Mouse (Mus musculus) thymus, postnatal 4 days (tissue): Measurements from ENCODE around the gene Rabgef1.

Experiments
- DNase-seq: peaks from one replicate; pipeline ENCODE4 v3.0.0; 2021

Rabgef1 gene

DNA sequence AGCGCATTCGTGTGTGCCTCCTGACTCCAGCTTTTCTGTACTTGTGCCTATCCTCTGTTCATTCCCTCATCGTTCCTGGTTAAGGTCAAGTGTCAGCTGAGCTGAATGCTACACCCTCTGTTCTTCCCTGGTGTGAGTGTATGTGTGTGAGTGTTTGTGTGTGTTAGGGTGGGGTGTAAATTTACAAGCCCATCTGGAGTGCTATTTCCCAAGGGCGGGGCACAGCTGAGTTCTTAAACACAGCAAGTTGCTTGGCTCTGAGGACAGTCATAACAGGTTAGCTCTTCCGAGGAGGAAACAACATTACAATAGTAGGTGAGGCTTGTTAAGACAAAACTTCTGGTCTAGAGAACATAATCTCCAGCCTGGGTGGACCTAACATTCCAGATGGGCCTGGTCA is 46.7 kb downstream of the Rabgef1 start:
- DNase-seq: no peak

DNA sequence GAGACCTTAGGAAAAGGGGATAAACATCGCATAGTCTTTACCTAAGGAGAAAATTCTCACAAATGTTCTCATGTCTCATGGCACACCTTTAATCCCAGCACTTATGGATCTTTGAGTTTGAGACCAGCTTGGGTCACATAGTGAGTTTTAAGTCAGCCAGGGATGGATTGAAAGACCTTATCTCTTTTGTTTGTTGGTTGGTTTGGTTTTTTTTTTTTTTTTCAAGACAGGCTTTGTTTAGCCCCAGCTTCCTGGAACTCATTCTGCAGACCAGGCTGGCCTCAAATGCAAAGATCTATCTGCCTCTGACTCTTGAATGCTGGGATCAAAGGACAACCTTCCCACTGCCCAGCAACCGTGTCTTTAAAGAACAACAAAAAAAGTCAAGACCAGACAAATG is 49.7 kb downstream of the Rabgef1 start:
- no peak for DNase-seq

DNA sequence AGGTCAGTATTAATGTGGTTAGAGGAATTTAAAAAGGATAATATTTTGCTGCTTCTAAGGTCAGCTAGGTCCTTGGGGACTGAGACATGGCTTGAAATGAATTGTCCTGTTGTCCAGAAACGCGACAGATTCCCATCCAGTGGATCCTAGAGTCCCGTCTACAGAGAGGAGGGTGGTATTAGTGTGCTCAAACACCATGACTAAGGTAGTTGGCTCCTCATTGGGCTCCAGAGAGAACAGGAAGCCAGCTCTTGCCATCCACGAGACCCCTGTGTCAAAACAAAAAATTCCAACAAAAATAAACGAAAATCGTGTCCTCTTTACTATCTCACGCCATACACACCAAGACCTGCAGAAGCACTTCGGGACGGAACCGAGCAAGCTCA is 50.2 kb downstream of the Rabgef1 start:
- no peak for DNase-seq

DNA sequence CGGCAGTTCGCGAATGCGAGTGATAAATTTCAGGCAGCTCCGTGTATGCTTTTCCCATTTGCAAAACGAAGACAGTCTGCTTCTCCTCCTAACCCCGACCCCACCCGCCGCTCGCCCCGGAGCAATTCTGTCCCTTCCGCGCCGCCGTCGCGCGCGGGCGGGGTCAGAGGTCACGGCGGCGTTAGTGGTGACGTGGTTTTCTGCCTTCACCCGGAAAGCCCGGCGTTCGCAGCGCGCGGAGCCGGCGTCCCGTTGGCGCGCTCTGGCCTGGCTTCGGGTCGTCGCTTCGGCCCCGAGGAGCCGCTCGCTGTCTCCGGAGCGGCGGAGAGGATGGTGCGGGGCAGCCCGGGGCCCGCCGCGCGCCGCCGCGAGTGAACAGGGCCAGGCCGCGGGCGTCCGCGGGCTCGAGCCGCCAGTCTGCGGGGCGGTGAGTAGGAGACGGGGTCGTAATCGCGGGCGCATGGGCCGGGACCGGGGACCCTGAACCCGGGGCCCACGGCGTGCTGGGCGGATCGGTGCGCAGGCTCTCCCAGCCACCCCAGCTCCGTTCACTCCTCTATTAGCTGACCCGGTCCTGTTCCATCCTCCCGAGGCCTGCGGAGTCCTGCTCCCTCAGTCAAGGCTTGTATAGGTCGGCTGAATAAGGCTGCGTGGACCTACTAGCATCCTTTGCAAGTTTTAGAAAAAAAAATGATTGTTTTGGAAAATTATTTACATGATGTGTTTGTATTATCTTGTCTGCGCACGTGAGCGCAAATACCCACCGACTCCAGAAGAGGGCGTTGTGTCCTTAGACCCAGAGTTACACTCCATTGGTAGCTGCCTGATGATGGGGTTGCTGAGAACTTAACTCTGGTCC is 50.8 kb downstream of the Rabgef1 start:
- peak; percentile 97 for DNase-seq

DNA sequence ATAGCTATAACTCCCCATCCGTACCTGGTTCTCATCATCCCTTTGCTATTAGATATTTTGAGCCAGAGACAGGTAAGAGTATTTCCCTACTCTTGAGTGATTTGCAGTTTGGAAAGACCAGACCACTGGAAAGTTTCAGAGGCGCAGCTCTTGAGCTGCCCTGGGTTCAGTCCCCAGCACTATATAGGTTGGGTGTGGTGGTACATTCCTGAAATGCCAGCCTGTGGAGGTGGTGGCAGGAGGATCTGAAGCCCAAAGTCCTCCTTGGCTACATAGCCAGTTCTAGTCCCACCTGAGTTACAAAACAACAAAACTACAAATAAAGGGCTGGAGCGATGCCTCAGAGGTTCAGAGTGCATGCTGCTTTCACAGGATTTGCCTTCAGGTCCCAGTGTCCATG is 55.2 kb downstream of the Rabgef1 start:
- no peak for DNase-seq

DNA sequence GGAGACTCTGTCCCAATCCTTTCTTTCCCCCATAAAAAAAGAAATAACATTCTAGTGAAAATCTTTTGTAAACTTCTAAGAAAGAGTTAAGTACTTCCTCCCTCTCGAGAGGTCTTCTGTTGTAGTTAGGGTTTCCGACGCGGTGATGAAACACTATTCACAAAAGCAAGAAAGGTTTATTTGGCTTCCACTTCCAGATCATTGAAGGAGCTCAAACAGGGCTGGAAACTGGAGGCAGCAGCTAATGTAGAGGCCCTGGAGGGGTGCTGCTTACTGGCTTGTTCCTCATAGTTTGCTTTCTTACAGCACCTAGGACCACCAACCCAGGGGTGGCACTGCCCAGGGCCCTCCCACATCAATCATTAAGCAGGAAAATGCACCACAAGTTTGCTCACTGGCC is 56.5 kb downstream of the Rabgef1 start:
- no peak for DNase-seq

DNA sequence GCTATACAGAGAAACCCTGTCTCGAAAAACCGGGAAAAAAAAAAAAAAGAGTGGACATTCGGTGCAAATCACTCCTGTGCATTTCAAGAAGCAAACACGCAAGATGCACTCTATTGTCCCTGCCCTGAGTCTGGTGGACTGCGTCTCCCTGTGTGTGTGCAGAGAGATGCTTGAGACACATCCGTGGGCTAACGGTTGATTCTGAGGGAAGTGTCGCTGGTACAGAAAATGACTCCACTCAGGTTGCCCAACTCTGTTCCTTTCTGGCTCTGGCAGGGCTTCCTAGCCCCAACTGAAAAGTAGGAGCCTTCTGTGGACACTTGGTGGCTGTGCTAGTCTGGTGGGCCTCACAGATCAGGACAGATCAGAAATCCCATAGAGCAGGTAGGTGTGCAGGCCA is 64.7 kb downstream of the Rabgef1 start:
- no peak for DNase-seq

DNA sequence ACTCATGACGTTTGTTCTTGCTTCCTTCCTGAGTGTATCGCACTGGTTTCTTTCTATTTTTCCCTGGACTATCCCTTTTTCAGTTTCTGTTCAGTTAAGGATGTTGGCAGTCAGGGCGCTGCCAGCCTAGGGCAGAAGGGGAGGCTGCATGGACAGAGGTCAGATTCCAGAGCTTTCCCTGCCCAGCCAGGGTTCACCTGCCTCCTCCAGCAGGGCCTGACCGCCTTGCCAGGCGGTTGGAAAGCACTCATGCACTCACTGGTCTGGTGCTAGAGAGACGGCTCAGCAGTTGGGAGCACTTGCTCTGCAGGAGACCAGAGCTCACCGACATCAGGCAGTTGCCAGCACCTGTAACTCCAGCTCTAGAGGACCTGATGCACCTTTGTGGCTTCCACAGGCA is 67.6 kb downstream of the Rabgef1 start:
- DNase-seq: no peak

DNA sequence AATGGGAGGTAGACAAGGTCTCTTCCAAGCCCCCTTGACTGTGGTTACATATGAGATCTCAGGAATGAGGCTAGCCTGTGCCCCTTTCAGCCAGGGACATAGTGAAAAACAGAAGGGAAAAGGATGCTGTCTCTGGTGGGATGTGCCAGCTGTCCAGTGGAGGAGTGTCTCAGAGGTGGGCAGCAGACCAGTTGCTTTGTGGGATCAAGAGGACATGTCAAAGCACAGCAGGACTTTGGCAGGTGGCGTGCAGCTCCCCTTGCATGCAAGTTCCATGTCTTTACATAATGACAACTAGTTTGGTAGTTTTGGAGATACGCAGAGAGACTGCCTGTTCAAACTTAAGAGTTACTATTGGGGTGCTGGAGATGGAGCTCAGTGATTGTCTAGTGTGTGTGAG is 68.3 kb downstream of the Rabgef1 start:
- DNase-seq: no peak

DNA sequence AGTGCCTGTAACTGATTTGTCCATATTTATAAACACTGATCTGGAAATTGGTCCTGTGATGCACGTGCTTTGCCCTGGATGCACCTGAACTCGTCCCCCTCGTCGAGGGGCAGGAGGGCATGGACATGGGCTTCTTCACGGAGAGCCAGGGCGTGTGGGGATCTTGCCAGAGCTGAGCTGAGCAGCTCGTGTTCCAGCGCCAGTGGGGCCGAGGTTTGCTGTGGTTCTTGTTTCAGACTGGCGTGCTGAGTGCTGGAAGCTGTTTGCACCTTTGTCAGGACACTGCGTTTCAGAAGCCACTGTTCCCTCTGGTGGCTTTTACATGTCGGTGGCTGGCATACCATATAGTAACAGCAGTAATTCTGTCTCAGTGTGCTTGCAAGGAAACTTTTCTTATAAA is 69.8 kb downstream of the Rabgef1 start:
- DNase-seq: no peak

DNA sequence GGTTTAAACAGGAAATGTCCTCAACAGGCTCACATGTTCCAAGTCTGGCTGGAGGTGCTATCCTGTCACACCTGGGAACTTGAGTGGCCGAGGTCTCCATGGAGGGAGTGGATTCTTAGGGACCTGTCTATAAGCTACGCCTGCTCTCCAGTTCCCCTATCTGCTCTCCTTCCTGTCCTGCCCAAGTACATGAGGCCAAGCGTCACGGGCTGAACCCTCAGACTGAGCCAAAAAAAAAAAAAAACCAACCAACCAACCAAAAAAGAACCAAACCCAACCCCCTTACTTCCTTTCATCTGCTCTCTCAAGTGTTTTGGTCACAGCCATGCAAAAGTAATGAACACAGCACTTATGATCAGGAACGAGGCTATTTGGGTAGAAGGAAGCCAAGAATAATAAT is 76.2 kb downstream of the Rabgef1 start:
- no peak for DNase-seq

DNA sequence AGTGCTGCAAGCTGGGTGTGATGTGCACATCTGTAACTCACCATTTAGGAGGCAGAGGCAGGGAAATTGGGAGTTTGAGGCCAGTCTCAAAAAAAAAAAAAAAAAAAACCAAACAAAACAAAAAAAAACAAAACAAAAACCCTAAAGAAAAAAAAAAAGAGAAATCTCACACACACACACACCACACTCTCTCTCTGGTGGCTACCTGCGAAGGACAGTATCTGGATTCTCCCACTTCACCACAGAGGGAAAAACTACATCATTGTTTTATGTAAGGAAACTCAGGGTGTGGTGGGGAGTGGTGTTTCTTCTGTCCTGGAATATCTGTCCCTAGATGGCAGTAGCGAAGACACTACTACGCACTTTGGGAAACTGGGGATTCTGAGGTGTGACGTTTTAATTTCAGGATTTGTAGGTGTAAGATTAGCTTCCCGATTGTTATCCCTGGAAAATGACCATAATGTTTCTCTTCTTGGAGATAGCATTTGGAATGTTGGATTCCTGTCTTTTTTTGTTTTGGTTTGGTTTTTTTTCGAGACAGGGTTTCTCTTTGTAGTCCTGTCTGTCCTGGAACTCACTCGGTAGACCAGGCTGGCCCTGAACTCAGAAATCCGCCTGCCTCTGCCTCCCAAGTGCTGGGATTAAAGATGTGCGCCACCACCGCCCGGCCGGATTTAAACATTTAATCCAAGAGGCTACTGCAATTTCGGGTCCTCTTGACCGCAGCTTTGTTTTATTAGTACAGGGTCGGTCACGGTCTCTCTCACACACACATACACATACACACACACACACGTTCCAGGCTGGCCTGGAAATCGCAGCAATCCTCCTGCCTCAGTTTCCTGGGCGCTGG is 82.8 kb downstream of the Rabgef1 start:
- DNase-seq: no peak

DNA sequence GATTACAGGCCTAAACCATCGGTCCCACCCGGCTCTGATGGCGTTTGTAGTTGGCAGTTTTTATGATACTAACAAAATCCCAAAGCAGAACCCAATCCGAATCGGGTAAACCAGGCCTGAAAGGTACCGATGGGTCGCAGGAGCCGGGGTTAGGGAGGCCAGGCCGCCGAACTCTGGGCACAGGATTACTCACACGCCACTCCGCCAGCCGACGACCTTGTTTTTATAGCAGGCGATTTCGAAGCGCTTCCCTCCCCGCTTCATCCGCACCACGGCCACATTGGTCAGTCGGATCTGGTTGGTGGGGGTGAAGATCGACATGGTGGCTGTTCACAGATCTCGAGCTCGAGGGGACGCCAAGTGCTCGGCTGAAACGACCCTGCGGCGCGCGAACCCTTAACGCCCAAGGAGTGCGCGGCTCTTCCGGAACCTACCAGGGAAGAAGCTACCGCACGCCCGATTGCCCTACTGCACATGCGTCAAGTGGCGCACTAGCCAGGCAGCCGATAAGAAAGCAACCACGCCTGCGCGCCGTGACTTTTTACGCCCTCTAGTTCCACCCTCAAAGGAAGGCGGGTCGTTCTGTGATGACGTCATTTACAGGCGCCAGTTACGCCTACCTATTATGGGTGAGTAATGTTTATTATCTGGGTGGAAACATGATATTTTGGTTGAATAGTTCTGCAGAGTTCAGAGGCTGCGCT is 83.6 kb downstream of the Rabgef1 start, which contains the start of the genes Sbds and Tyw1:
Sbds (minus strand) TSS at position 514 of the 704 bp plus-strand sequence.
Tyw1 (plus strand) TSS at position 603 of the 704 bp plus-strand sequence.
- peak; percentile 97 for DNase-seq

DNA sequence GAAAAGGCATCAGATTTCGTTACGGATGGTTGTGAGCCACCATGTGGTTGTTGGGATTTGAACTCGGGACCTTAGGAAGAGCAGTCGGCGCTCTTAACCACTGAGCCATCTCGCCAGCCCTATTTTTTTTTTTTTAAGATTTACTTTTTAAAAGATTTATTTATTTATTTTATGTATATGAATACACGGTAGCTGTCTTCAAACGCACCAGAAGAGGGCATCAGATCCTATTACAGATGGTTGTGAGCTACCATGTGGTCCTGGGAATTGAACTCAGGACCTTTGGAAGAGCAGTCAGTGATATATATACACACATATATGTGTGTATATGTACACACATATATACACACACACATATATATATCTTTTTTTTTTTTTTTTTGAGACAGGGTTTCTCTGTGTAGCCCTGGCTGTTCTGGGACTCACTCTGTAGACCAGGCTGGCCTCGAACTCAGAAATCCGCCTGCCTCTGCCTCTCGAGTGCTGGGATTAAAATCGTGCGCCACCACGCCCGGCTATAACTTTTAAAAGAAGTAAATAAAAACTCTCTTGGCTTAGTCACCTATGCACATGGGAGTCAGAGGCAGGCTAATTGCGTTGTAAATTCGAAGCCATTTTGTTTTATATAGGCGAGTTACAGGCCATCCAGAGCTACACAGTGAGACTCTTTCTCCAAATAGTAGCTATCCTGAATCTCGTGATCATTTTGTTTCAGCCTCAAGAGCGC is 84.4 kb downstream of the Rabgef1 start:
- peak; percentile 17 for DNase-seq

DNA sequence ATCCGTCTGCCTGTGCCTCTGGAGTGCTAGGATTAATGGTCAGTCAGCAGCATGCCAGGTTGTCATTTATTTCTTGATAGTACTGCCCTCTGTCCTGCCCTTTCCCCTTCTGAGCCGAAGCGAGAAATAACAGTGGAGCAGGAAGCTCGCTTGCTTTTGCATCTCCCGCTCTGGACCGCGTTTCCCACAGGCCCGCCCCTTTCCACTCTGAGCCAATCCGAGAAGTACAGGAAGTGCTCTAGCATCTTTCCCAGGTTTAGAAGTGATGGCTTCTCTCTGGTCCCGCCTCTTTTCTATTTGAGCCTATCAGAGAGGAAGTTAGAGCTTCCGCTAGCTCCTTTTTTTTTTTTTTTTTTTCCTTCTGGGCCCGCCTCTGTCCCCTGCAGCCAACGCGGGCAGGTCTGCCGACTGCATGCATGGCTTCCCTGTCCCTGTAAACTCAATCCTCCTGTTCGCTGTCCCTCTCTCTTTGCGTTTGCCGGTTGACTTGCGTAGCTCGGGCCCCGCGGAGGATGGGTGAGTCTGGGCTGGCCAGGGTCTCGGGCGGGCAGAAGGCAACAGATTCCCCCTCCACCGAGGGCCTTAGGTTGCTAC is 85.2 kb downstream of the Rabgef1 start:
- DNase-seq: peak; percentile 89

DNA sequence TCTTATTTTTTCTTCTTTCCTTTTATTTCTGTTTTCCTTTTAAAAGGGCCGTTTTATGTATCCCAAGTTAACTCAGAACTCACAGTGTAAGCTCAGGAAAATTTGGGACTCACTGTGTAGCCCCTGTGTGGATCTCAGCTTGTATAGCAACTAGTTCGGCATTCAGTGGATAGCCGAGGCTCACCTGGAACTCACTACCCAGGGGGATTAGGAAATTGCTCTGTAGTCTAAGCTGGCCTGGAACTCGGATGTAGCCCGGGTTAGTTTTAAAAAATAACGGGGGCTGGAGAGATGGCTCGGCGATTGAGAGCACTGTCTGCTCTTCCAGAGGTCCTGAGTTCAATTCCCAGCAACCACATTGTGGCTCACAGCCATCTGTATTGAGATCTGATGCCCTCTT is 85.7 kb downstream of the Rabgef1 start:
- no peak for DNase-seq

DNA sequence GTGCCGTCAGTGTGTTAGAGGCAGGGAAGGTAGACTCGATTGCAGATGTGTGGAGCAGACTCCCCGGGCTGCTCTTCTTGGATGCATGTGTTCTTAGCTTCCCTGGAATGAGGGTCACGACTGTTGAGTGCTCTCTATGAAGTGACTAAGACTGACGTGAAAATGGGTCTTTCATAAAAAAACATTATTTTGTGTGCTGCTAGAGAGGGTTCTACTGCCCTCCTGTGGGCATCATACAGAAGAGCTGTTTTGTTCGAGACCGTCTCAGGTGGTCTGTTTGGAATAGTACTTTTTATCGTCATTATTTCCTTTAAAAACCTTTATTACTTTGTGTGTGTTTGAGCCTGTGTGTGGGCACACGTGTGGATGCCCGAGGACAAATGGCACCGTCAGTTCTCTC is 91.9 kb downstream of the Rabgef1 start:
- DNase-seq: no peak
